Mouse (Mus musculus) cerebral cortex, adult 2 months (tissue): ENCODE results near the gene Eef2.

Experiments
- WGBS: fragments of 180-500 bp; shearing (Covaris S2); methylation state at CpG from one replicate; pipeline ENCODE4 v1.1.7; 2018; 5-methylcytosine and 5-hydroxymethylcytosine counted together

The Eef2 gene

DNA sequence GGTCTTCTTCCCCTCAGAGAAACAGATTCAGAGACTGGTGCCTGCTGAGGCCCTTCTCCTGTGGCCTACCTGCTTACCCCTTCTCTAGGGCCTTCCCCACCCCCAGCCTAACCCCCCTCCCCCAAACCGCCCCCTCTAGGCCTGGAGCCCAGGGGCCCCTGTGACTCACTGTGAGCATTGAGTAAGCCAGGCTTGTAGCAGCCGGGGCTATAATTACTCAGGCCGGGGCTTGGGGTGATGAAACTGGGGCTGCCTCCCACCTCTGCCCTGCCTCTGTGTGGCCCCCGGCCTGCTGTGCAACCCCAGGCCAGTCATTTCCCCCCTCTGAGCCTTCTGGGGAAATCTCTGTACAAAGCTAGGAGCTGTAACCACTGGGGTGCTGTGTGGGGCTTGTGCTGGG lies 30.1 kb upstream of the Eef2 start:
- WGBS: 61% methylated on average over 4 of the region's 4 CpGs

DNA sequence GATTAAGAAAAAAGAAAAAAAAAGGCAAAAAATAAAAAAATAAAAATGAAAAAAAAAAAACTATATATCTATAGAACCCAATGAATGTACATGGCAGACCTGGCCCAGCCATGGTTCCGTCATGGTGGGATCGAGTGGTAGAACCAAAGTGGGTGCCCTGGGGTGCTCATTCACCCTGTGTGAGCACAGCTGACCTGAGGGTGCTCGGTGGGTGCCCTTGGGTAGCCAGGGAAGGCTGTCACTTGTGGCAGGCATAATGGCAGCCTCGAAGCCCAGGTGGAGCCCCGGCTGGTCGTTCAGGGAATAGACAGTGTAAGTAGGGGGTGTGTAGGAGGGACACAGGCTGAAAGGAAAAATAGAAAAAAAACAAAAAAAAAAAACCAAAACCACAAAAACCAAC lies 25.2 kb upstream of the Eef2 start:
- 50% methylated on average over 6 of the region's 6 CpGs for WGBS

GRCm38 (mm10) chr10:81152609-81153008 lies 23.8 kb upstream of the Eef2 start:
- 65% methylated on average over 12 of the region's 12 CpGs for WGBS

DNA sequence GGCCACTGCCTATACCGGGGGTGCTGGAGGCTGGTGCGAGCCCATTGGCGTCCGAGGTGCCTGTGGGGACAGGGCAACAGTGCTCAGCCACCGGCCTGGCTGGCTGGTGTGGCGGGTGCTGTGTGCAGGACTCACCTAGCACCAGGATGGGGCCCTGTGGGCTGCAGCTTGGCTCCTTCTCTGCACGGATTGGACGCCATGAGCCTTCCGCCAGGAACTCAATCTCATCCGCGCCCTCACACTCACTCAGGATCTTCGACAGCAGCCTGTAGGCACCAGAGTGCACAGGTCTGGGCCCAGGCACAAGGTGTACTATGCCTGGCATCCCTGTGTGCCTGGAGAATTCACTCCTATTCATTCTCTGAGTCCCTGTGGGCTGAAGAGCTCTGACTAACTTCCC lies 22.1 kb upstream of the Eef2 start:
- WGBS: 85% methylated on average over 12 of the region's 12 CpGs

DNA sequence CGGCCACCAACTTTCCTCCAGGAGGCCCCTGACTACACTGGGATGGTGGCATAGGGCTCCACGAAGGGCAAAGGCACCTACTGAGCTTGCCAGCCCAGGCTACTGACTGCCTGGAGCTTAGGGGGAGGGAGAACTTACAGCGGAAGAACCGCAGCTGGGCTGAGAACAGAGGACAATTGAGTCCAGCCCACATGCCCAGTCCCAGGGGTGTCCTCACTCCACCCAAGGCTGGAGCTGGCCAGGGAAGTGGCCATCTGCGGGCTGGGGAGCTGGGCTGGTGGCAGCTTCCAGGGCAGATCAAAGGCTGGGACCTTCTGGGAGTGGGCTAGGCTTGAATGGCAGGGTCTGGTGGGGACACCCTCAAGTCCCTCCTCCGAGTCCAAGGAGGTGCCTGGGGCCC lies 21.7 kb upstream of the Eef2 start:
- WGBS: 61% methylated on average over 6 of the region's 6 CpGs

- 88% methylated on average over 8 of the region's 8 CpGs for WGBS
Measured at GRCm38 (mm10) chr10:81161602-81162317, 14.7 kb upstream of the Eef2 start.

GRCm38 (mm10) chr10:81162318-81162652 lies 14.1 kb upstream of the Eef2 start:
- WGBS: 64% methylated on average over 2 of the region's 2 CpGs

GRCm38 (mm10) chr10:81165118-81165517 lies 11.3 kb upstream of the Eef2 start:
- 83% methylated on average over 8 of the region's 8 CpGs for WGBS

DNA sequence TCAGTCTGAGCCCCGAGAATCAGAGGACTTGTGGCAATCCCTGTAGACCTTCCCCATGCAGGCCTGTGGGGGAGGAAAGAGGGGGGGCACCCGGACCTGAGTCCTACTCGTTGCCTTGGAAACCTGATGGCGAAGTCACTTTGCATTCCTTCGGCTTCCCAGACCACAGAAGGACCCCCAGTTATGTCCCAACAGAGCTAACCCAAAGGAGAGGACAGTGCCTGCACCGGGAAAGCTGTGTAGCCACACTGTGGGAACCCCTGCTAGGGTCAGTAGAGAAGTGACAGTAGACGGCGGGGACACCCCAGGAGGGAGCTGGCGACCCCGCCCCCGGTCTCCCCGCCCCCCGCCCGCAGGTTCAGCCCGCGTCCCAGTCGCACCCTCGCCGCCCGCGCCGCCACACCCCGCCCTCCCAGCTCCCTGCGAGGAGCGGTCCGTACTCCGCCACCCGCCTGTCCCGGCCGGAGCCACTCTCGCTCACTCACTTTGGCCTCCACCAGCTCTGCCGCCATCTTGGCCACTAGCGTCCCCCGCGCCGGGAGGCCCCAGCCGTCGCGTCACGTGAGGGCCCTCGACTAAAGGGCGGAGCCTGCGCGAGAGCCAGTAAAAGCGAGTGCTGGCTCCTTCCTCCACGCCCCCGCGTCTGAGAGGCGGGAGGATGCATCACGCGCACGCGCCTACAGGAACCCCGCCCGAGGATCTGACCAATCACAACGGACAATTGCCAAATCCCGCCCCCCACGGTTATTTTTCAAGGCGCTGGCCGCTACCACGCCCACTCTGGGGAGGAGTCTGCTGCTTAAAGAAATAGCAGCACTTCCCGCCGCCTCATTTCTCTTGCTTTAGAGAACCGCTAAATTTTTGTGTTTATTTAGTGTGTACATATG lies 9.0 kb upstream of the Eef2 start, which contains the start of gene Pias4:
Pias4 (minus strand) TSS at position 724 of the 887 bp plus-strand sequence.
- under 1% methylated on average over 56 of the region's 64 CpGs for WGBS

DNA sequence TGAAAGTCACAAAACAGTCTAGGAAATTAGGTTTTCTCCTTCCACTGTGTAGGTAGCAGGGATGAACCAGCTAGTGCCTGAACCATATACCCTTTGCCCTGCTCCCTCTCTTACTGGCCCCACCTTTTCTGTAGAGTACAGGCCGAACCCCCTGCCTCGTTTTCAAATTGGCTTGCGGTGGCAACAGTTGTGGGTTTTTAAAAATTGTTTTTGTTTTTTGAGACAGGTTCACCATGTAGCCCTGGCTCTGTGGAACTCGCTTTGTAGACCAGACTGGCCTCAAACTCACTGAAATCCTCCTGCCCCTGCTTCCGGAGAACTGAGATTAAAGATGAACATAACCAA lies 8.4 kb upstream of the Eef2 start:
- WGBS: 6% methylated on average over 5 of the region's 5 CpGs

- WGBS: under 1% methylated on average over 29 of the region's 29 CpGs
Measured at GRCm38 (mm10) chr10:81168521-81169244, 7.7 kb upstream of the Eef2 start.

DNA sequence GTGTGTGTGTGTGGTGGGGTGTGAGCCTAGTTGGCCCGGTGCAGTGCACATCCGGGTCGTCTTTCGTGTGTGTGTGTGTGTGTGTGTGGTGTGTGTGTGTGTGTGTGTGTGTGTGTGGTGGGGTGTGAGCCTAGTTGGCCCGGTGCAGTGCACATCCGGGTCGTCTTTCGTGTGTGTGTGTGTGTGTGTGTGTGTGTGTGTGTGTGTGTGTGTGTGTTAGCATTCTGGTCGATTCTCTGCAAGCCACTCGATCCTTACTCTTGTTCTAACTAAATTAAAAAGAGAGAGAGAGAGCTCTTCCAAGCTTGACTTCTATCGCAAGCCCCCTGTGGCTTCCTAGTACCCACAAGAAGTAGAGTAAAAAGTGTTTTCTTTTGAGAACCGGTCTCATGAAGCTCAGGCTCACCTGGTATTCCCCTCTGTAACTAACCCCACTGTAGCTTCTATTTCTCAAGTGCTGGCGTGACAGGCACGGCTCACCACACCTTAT lies 7.0 kb upstream of the Eef2 start:
- 15% methylated on average over 13 of the region's 14 CpGs for WGBS

GRCm38 (mm10) chr10:81173132-81173531 lies 3.3 kb upstream of the Eef2 start:
- WGBS: 2% methylated on average over 21 of the region's 21 CpGs

DNA sequence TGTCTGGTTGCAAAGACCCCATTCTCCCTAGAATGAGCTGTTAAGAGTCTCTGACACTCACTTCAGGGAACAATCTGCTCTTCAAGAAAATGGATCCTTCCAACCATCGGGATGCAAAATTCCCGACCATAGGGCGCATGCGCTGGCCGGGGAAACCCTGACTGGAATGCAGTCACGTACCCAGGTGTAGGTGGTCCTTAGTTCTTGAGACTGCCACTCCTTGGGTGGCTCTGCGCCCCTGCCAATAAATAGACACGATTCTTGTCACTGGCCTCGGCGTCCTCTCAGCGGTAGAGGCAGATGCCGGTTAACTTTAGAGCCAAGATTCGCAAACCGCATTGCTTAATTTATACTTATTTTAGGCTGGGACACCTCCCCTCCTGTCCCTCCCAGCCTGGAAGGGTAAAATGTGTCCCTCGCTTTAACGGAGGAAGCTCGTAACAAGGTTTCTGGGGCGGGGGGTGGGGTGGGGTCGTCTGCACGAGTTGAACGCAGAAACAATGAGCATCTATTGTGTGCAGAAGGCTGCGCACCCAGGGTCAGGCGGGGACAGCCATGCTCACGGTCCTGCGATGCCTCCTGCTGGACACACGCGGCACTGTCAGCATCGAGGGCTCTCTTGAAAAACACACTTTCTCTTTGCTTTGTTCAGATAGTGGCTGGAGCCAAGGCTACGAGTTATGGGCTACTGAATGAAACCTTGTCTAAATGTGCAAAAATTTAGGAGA lies 1.6 kb upstream of the Eef2 start:
- 2% methylated on average over 29 of the region's 29 CpGs for WGBS

DNA sequence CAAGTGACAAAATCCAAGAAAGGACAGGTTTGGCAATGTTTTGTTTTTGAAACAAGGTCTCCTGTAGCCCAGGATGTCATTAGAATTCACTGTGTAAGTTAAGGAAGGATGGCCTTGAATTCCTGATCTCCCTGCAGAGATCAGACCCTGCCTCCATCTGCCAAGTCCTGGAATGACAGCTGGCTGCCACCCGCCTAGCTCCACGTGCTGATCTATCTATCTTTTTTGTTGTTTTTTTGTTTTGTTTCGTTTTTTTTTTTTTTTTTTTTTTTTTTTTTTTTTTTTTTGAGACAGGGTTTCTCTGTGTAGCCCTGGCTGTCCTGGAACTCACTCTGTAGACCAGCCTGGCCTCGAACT lies 1.1 kb upstream of the Eef2 start:
- WGBS: 0% methylated on average over 4 of the region's 4 CpGs

DNA sequence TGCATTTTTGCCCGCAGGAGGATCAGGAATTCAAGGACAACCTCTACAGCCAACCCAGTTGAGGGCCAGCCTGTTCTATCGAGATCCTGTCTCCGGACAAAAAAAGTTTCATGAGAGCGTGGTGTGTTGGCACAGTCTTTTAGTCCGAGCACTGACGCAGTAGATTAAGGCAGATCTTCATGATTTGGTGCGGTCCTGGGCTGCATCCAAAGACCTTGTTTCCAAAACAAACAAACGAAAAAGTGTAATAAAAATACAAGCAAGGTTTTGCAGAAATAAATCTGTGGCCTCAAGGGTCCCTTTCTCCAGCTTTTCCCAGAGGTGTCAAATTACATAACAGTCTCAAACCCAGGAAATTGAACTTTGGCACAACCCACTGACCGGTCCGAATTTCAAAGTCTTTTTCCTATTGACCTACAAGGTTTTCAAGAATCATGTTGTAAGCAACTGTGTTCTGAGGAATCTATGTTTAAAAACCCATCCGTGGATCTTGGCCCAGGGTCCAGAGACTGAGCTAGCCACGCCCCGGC lies 430 bp upstream of the Eef2 start:
- WGBS: under 1% methylated on average over 13 of the region's 13 CpGs

GRCm38 (mm10) chr10:81177491-81177925 lies 1.1 kb downstream of the Eef2 start:
- 6% methylated on average over 16 of the region's 16 CpGs for WGBS

DNA sequence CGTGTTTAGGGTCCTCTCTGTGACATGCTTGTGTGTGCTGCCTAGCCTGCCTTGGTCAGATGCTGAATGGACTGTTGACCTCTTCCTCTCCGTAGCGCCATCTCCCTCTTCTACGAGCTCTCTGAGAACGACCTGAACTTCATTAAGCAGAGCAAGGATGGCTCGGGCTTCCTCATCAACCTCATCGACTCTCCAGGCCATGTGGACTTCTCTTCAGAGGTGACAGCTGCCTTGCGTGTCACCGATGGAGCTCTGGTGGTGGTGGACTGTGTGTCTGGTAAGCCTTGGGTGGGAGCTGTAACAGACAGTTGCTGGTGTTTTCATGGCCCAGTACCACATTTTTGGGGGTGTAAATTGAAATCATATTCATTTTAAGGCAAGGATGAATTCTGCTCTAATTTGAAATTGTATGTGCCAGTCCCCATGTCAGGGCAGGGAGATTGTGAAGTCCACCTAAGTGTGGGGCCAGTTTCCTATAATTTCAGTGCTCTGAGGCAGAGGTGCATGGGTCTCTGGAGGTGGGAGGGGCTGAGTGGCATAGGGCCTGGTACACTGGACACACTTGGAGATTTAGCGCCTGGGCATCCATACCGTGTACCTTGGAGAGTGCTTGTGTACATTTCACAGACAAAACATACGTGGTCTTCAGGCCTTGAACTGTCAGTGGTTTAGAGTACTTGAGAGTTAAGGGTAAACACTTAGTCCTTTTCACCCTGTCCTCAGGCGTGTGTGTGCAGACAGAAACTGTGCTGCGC lies 1.7 kb downstream of the Eef2 start:
- WGBS: 46% methylated on average over 14 of the region's 14 CpGs

DNA sequence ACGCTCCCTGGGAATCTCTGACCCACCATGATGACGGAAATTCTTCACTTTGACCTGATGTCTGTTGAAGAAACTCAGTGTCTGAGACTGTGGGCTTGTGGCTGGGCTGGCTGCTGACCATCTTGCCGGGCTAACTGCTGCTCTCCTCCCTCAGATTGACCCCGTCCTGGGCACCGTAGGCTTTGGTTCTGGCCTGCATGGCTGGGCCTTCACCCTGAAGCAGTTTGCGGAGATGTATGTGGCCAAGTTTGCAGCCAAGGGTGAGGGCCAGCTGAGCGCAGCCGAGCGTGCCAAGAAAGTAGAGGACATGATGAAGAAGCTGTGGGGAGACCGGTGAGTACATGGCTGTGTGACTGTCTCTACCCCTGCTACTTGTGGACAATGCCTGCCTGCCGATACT lies 2.5 kb downstream of the Eef2 start:
- 84% methylated on average over 11 of the region's 11 CpGs for WGBS

GRCm38 (mm10) chr10:81179451-81180342 lies 3.3 kb downstream of the Eef2 start:
- 85% methylated on average over 32 of the region's 32 CpGs for WGBS
